Mouse (Mus musculus) spleen, adult 2 months (tissue): ENCODE results near the gene BC051665.

Experiments
- CTCF ChIP-seq: fragments of 200-500 bp; IDR thresholded peaks from 2 replicates; pipeline ENCODE4 v1.5.1; 2011; ENCODE audit warnings: mild to moderate bottlenecking, inconsistent platforms; ENCODE audit not compliant: insufficient read depth, insufficient read length, insufficient replicate concordance; ENCODE audit errors: extremely low read depth
- POLR2A ChIP-seq: fragments of 200-500 bp; IDR thresholded peaks from 2 replicates; pipeline ENCODE4 v1.6.1; 2011; ENCODE audit warnings: low read depth, low read length, inconsistent platforms

DNA sequence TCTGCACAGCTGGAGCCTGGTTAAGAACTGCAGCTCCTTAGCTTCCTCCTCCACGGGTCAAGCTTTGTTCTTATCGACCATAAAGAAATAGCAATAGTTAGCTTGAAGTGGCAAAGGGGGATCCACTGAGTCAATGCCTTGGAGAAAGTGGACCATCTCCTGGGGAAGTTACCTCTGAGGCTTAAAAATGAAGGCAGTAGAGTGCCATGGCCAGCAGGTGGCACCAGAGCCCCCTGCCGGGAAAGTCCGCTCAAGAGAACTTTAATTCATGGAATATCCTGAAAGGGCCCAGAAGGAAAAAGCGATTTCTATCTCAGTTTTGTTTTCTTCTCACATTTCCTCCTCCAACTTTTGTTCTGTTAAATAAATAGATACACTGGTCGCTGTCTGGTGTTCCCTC is 27.0 kb downstream of the BC051665 start:
- TF ChIP-seq CTCF (peak; percentile 44; the same call in 1 of the 2 replicates), POLR2A (no peak)
